Mouse (Mus musculus): Measurements from ENCODE around the gene Itga7.

Gene Itga7

DNA sequence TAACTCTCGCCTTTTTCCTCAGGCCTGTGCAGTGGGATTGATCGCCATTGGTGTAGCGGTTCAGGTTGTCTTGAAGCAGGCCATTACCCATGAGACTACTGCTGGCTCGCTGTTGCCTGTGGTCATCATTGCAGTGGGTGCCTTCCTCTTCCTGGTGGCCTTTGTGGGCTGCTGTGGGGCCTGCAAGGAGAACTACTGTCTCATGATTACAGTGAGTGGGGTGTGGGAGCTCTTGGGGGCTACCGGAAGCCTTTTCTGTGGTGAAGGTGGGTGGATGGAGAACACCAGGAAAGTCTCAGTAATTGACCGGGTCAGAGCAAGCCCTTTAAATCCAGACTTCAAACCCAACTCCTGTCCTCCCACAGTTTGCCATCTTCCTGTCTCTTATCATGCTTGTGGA lies 22.2 kb upstream of the Itga7 start:
- CTCF ChIA-PET: interaction anchor here (0.7 kb wide), 2 partner anchors 1135 to 1871 kb away, joined by 5 to 9 read pairs; partner anchors contain the start of gene Rdh9

DNA sequence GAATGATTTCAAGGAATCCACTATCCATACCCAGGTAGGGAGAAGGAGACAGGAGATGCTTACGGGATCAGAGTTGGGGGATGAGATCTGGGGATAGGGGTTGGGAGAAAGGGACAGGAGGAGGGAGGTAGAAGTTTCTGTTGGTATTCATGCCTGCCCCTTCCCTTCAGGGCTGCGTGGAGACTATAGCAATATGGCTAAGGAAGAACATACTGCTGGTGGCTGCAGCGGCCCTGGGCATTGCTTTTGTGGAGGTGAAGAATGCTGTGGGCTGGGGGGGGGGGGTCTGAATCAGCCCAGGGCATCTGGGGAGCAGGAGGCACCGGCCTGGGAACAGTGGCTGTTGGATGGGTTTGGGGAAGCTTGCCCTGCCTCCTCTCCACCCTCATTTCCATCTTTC lies 21.4 kb upstream of the Itga7 start:
- CTCF ChIA-PET: interaction anchor here (0.7 kb wide), 1 partner anchor 1872 kb away, joined by 5 read pairs; no protein-coding TSS in a partner anchor

- CTCF ChIA-PET: no interaction called here
These were observed 20.8 kb upstream of the Itga7 start for GRCm38 (mm10) chr10:128912791-128913190.

- CTCF ChIA-PET: no interaction called here
These were observed 20.4 kb upstream of the Itga7 start for GRCm38 (mm10) chr10:128913219-128913618.

- CTCF ChIA-PET: no interaction called here
These were observed 19.9 kb upstream of the Itga7 start for GRCm38 (mm10) chr10:128913696-128914095.

DNA sequence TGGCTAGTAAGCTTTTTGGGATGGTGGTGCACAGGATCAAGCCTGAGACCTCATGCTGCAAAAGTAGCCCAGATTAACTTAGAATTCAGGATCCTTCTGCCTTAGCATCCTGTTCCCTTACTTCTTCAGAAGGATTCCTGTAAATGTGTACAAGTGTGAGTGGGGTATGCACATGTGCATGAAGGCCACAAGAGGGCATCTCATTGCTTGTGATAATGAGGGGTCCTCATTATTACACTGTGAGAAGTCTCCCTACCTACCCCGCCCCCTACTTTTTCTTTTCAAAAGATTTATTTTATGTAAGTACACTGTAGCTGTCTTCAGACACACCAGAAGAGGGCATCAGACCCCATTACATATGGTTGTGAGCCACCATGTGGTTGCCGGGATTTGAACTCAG lies 18.1 kb upstream of the Itga7 start:
- CTCF ChIA-PET: no interaction called here

DNA sequence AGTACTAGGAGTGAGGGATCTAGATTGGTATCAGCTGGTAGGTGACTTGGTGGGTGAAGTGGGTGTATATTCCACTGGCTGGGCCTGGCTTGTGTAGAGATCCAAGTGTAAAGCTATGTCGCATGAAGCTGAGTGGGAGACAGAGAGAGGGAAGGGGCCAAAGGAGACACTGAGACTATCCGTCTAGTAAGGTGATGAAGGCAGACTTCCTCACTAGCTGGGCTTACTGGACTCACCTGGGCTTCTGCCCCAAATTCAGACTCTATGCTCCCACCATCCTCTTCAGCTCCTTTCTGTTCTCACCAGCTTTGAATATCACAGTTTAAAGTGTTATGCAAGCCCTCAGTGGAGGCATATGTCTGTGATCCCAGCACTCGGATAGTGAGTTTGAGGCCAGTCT lies 17.0 kb upstream of the Itga7 start:
- CTCF ChIA-PET: no interaction called here

- CTCF ChIA-PET: no interaction called here
These were observed 16.2 kb upstream of the Itga7 start for GRCm38 (mm10) chr10:128917400-128917799.

DNA sequence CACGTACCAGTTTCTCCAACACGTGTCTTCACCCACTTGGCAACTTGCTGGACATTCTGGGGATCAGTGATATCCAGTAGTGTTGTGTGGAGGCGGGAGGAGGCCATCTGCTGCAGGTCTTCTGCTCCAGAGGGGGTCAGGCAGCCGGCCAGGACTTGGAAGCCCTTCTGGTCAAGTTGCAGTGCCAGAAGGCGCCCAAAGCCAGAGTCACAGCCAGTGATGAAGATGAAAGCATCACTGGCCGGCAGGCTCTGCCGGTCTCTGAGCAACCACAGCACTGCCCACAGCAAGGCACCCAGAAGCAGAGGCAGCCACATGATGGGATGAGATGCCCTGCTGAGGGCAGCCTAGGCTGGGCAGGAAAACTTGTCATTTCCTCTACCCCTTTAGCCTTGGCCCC lies 15.4 kb upstream of the Itga7 start:
- CTCF ChIA-PET: no interaction called here

GRCm38 (mm10) chr10:128919203-128919631 lies 14.4 kb upstream of the Itga7 start:
- CTCF ChIA-PET: interaction anchor here (0.6 kb wide), 1 partner anchor 76 kb away, joined by 3 read pairs; no protein-coding TSS in a partner anchor

DNA sequence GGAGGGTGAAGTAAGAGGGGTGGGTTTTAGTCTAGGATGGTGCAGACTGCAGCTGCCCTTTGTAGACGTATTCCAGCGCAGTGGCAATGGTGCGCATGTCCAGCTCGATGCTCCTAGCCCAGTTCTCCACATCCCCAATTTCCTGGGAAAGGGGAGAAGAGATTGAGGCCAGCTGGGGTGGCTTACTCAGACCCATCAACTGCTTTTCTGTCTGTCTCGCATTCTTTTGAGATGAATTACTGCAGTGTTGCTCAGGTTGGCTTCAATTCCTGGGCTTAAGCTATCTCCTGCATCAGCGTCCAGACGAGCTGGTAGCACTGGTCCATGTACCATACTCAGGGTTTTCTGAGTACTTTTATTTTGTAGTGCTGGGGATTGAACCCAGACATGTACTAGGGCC lies 13.7 kb upstream of the Itga7 start:
- CTCF ChIA-PET: no interaction called here

GRCm38 (mm10) chr10:128920736-128921161 lies 12.9 kb upstream of the Itga7 start:
- CTCF ChIA-PET: no interaction called here

- CTCF ChIA-PET: interaction anchor here (0.7 kb wide), 1 partner anchor 58 kb away, joined by 4 read pairs; no protein-coding TSS in a partner anchor
These were observed 12.4 kb upstream of the Itga7 start for GRCm38 (mm10) chr10:128921251-128921650.

GRCm38 (mm10) chr10:128921883-128922821 lies 11.5 kb upstream of the Itga7 start:
- CTCF ChIA-PET: interaction anchor here (0.7 kb wide), 1 partner anchor 59 kb away, joined by 4 read pairs; no protein-coding TSS in a partner anchor

DNA sequence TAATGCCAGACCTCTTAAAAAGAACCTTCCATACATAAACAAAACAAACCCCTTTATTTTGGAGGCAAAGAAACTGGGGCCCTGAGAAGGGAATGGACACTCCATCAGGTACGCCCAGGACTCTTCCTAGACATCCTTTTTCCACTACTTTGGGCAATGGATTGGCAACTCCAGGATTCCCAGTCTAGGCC lies 10.9 kb upstream of the Itga7 start, which contains the start of gene Rdh5:
Gene Rdh5, minus strand, starts transcription at position 67 of the 191 bp plus-strand sequence.
- CTCF ChIA-PET: no interaction called here

- CTCF ChIA-PET: no interaction called here
These were observed 10.5 kb upstream of the Itga7 start for GRCm38 (mm10) chr10:128923013-128923691.

GRCm38 (mm10) chr10:128923935-128924334 lies 9.7 kb upstream of the Itga7 start, which contains the start of gene Bloc1s1:
Bloc1s1 (minus strand) TSS chr10:128924035.
- CTCF ChIA-PET: no interaction called here

DNA sequence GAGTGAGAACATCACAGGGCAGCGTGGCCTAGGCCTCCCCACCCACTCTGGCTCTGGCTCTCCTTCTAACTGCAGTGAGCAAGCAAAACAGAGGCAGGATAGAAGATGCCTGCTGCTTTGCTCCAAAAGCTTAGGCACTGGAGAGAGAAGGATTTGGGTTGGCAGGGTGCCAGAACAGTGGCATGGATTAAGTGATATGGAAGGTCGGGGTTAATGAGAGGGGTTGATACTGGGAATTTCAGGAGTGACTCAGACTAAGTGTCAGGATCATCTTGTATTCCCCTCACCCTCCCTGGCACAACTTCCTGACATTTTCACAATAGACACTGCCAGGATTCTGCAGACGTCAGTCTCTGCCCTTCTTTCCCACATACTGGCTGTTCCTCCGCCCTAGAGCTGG lies 5.3 kb upstream of the Itga7 start:
- CTCF ChIA-PET: no interaction called here

DNA sequence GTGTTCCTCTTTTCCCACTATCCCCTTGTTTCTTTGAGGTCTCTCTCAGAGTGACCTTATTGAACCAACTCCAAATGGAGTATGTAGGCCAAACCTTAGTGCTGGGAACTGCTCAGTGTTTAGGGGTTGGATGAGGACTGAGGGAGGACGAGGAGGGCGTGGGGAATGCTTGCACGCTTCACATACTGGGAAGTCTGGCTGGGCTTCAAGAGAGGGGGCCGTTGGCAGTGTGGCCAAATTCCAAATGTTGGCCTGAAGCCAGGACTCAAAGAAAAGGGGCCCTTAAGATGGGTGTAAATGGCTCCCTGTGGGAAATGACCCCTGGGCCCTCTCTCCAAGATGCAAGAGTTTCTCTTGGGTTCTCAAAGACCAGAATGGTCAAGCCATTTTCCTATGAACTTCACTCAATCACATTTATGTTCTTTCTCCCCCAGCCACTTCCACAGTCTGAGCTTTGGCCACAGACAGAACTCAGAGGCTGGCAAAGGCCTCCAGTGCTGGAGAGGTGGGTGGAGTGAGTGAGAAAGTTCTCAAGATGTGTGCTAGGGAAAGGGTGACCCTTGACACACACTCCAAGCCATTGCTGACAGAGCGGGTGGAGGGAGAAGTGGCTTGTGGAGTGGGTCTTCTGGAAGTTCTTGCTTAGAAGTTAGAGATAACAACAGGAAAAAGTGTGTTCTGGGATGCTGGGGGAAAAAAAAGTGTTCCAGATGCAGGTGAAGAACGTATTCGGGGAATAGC lies 3.8 kb upstream of the Itga7 start:
- CTCF ChIA-PET: no interaction called here

GRCm38 (mm10) chr10:128931441-128931840 lies 2.2 kb upstream of the Itga7 start:
- CTCF ChIA-PET: no interaction called here

DNA sequence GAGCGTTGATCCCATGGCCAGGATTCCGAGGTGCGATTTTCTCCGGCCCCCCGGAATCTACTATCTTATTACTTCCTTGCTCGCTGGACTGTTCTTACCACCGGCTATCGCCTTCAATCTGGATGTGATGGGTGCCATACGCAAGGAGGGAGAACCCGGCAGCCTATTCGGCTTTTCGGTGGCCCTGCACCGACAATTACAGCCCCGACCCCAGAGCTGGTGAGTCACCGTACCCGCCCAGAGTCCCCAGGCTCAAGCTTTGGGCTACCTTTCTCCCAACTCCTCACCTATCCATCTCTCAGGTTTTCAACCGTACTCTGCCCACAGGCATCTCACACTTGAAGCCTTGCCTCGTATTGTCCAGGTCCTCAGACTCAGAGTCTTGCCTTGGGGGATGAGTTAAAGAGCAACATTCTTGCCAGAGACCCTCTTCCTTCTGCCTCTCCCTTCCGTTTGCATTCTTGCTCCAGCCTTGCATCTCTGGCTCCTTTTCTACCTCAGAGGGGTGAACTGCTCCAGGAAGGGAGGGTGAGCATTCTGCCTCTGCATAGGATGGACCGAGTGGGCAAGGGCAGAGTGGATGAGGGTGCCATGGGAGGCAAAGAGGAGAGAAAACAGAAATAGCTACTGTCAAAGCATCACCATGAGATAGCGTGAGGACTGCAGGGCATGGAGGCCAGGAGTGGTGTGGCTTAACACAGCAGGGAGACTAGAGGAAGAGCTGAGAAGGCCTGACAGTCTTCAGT lies 531 bp downstream of the Itga7 start:
- CTCF ChIA-PET: no interaction called here

Data from spleen, embryonic (tissue).